Mouse (Mus musculus): ENCODE results near the gene Gm10663.
A peak's percentile ranks its signal among the peaks of the same experiment; 100 is the strongest.

Gm10663 gene

DNA sequence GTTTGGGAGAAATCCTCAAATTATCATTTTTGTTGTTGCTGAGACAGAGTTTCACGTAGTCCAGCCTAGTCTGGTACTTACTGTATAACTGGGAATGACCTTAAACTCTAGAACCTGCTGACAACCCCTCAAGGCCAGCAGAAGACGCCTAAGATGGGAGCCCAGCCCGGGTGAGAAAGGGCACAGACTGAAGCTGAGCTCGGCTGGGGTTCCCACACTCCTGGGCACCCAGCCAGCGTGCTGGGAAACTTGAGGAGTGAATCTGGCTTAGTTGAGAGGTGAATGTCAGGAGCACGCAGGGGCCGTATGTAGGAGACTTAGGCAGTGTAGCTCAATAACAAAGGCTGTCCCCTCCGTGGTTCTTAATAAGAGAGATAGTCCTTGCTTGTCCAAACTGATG, 12.9 kb downstream of the Gm10663 start:
- DNase-seq, result peak; percentile 55

DNA sequence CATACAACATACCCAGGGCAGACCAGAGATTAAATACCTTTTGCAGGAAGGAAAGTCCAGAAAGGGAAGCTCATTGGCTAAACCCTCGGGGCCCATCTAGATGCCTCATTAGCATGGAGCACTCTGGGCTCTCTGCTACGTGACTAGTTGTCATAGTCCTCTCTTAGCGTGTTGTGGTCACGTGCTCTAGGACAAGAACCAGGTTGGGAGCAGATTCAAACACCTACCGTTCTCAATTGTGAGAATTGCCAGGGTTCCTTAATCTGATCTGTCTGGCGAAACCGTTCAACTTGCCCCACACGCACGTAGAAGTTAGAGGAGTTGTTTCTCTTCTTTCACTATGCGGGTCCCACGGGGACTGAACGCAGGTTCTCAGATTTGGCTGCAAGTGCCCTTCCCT, 13.3 kb downstream of the Gm10663 start:
- peak; percentile 43 for DNase-seq

DNA sequence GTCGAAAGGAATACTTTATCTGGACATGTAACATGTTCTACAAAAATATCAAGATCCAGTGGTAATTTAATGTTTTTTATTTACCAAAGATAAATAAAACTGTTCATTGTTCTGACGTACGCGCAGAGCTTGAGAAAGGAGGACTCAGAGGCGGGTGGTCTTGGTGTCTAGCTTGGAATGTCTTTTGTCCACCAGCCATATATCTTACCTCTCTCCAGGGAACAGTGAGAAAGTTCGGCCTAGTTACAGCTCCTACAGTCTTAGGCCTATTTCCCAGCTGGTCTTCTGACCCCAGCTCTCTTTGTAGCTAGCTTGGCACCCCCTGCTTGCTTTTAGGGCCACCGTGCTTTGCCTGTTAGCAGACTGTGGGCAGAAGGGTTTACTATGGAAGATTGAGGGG, 14.9 kb downstream of the Gm10663 start:
- DNase-seq, result peak; percentile 31

DNA sequence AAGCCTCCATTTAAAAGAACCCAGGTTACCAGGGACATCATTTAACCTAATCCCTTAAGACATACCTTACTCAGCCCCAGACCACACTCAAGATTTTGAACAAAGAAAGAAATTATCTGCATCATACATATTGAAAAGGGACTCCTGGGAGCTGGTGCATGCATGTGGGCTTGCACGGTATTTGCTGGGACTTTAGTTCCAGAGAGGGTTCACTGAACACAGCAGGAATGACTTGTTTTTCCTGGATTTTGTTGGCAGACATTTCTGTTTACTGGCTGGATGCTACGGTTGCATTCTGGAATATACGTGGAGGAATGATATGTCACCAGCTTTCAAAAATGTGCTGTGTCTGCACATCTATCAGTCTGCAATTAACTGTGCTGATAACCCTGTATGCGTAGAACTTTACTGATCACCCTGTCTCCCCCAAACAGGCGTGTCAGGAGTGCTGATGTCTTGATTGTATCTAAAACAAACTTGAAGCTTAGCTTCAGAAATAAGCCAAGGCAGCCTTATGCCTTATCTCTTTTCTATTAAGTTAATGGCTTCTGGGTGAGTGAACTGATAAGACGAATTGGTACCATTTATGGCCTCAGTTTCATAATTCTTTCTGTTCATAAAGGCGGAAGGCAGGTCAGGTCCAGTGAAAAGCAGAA, 23.1 kb downstream of the Gm10663 start:
- DNase-seq, result no peak

DNA sequence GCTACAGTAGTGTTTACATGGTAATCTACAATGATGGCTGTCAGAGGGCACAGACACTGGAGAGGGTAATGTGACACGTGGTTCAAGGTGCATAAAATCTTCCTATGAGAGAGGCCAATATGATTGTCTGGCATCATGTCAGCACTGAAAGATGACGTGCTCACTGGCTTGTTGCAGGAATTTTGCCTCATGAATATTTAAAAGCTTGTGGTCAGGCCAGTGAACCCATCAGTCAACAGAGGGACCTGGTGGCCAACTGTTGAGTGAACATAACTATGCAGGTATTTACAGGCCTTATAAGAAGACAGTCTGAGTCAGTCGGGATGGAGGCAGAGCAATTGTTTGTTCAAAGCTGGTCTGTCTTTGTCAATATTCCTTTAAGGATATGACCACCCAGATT, 24.9 kb downstream of the Gm10663 start:
- no peak for DNase-seq

DNA sequence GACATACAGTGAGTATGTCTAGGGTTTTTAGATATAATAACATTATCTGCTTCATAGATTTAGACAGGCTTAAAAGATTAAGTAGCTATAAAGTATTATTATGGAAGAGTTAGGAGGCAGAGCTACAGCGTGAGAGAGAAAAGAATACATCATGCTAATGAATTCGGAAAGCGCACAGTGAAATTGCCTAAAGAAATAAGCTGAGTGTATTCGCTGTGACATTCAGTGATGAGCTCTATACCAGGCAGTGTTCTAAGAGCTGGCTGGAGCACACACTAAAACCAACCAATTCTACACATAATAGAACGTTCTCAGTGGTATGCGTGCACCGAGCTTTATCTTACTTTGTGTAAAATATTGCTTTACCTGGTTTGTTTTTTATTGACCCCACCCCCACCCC, 28.8 kb downstream of the Gm10663 start:
- DNase-seq, result no peak

DNA sequence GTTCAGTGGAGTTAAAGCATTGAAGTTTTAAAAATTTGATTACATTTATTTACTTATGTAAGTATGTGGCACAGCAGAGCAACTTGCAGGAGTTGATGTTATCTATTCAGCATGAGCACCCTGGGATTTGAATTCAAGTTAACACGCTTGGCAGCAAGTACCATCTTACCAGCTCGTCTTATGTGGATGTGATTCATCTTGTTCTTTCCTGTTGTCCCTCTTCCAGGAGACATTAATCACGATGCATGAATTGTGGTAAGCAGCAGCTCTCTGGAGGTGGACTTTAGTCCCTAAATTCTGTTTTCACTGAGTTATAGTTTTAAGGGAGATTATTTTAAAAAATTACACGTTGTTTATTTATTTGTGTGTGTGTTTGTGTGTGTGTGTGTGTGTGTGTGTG, 29.2 kb downstream of the Gm10663 start:
- DNase-seq, result no peak

DNA sequence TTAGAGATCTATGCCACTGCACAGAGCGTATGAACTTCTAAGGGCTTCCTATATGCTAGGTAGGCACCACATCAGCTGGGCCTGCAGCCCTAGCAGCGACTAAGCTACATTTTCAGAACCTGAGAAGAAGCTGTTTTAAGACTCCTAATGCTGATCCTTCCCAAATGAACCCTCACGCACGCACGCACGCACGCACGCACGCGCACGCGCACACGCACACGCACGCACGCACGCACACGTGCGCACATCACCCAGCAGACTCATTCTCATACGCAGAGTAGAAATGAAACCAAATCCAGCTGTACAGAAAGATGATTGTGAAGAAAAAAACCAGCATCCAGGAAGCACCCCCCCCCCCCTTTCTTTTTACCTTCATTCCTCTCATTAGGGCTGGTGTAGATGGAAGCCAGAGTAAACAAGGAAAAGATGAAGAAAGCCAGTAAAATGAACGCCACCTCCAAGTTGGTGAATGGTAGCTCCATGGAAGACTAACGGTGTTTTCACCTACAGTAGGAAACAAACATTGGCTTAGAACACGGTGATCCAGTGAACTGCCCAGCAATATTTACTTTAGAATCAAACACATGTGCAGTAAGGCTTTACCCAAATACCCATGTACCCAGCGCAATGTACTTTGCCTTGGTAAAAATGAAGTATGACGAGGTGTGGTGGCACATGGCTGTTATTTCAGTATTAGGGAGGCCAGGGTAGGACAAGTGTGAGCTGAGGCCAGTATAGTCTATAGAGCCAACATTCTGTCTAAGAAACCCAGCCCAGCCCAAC, 33.3 kb downstream of the Gm10663 start:
- no peak for DNase-seq

DNA sequence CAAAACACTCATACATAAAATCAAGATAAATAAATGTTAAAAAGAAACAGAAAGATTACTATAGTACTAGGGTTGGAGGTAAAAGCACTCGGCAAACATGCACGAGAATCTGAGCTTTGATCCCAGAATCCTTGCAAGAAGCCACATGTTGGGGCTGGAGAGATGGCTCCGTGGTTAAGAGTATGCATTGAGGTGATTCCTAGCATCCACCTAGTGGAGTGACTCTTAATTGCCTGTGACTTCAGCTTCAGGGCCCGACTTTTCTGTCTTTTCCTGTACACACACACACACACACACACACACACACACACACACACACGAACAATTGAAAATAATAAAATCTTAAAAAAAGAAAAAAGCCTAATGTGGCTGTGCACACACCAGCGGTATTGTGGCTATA, 34.1 kb downstream of the Gm10663 start:
- no peak for DNase-seq

DNA sequence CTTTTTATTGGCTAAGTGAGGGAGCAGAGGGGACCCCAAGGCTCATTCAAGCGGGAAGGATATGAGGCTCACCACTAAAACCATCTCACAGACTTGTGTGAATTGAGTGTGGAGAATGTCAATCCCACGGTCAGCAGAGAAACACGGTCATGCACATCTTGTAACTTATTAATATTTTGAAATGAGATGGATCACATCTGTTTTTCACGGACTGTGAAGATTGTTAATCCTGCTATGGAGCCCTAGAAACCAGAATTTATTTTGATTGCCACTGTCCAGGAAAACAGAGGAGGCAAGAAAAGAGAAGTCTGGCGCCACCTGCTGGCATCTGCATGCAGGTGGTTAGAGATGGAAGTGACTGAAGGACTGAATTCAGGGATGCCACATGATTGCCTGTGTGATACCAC, 35.5 kb downstream of the Gm10663 start:
- DNase-seq, result no peak

DNA sequence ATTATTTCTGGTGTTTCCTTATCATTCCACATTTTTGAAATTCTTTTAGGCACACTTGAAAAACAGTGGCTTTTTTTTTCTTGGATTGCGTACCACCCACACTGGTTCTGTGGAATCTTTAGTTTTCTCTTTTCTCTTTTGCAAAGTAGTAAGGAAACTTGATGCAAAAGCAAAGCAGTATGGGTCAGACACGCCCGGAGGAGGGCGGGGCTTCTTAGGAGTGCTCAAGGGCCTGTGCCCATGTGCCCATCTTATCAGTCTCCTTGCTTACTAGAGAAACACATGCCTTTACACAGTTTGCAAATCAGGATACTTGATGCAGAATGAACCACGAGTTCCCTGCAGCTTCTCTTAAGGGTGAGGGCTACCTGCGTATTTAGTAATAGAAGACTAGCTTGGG, 37.3 kb downstream of the Gm10663 start:
- DNase-seq, result no peak

DNA sequence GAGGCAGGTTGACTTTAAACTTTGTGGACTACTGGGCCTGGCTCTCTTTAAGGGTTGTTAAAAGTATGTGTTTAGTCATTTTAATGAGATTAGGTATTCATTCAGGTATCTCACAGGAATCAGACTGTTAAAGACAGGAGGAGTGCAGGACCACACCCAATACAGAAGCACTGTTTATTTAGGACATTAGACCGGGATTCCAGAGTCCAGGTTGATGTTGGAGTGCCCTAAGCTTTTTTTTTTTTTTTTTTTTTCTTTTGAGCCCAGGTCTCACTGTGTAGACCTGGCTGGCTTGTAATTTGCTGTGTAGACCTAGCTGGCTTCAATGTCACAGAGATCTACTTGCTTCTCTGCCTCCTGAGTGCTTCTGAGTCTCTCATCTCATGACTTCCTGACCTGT, 51.2 kb downstream of the Gm10663 start:
- DNase-seq, result no peak

DNA sequence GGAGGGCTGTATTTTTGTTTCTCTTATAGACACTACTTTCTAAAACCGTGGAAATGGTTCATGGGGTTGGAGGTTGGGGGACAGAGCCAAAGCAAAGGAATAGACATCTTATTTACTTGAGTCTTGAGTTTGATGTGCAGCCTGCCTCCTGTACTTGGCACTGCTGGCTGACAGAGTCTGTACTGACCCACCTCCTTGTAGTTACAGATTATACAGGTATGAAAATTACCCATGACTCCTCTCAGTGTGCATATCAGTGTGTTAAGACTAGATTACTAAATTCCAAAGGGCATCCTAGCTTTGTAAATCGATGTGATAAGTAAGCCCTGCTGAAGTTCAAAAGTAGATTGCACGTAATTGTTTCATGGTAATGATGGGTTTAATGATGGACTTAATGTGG, 51.6 kb downstream of the Gm10663 start:
- no peak for DNase-seq
